Mouse (Mus musculus): ENCODE data around the gene Ankrd24.
A peak's percentile ranks its signal among the peaks of the same experiment; 100 is the strongest.
"Not testable (repeated sequence)": the region's sequence is repeated elsewhere in the genome, so short reads cannot be mapped to it uniquely, and the experiment has no call there.

The Ankrd24 gene

DNA sequence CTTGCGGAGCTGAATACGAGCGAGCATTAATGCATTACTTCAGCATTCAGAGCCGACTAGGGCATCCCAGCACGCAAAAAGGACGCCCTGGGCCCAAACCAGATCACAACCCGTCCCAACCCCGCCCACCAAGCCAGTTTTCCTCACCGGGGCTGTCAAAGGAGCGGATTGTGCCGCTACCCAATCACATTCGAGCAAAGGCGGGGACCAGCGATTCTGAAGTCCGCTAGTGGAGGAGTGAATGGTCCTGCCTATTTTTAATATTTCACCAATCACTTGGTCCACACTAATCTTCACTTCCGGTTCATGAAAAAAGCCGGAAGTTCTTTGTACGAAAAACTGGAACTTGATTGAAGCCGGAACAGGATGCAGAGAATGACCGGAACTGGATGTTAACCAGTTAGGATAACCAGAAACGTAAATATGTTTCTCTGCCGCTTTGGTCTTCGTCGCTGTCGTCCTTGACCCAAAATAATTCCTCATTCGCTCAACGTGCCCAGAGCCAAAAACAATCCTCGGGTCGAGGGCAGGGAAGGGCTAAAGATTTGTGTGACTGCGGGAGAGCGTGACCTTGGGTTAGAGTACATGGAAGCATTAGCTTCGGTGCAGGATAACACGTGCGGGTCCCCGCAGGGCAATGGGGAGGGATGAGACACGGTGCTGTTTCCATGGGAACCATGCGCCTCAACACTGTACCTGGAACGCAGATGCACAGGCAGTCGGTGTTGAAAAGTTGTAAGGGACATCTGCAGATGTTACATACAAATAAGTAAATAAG is 22.2 kb upstream of the Ankrd24 start, which contains the start of gene BC025920:
Gene BC025920, plus strand, starts transcription at position 297 of the 778 bp plus-strand sequence.
- DNase-seq (ENCODE audit: low spot score), result peak; percentile 81

DNA sequence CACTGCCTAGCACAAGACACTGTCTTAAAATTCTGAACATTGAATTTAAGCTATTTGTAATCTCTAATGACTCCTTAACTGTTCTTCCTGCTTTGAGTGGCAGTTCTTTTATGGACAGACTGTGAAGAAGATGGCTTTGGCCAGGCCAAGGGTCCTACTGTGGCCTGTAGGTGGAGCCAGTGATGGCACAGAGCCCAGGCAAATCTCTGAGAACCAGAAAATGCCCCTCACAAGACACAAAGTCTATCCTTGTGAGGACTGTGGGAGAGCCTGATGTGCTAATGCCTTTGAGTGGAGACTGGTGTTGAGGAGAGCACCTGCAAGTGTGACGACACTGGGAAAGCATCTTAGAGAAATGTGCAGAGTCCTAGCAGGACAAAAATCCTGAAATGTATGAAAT is 20.0 kb upstream of the Ankrd24 start:
- no peak for DNase-seq (ENCODE audit: low spot score)

DNA sequence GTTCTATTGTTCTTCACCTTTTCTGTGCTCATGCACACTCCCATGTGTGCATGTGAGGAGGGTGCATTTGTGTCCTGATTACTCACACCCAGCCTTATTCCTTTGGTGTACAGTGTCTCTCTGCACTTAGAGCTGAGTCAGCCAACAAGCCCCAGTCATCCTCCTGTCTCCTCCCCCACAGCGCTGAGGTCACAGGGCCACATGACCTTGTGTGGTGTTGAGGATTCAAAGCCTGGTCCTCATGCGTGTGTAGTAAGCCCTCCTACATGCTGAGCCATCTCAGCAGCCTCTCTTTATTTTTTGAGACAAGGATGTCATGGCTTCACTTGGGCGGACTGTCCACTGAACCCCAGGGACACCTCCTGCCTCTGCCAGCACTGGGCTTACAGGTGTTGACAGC is 15.6 kb upstream of the Ankrd24 start:
- no peak for DNase-seq (ENCODE audit: low spot score)

DNA sequence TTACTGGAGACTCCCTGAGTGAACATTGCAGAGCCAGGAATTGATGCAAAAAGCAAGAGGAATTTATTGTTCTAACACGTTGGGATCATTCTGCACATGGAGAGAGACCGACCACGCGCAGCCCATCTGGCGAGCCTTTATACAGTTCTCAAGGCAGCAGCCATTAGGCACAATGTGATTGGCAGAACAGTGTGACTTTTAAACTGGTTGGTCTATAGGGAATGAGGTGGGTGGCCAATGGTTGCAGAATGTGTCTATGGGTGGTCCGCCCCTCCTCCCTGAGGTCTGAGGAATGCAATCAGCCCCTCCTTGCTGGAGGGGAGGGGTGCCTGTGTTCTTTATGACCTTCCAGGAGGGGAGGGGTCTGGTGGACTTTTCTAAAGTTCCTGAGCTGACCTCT is 12.9 kb upstream of the Ankrd24 start:
- DNase-seq (ENCODE audit: low spot score), result no peak

DNA sequence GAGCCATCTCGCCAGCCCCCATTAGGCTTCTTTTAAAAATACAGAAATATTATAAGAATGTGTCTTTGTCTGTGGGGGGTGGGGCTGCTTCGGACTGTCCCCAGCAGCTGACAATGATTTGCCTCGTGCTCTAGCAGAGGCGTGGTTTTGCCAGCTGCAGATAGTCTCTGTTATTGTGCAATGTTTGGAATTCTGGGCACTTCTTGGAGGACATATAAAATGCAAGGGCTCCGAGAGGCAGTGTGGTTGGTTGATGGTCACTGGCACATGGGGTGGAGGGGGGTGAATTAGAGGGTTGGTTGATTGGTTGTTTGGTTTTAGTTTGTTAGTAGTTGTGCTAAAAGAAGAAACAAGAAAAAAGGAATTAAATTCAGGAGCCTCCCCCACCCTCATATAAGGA is 8.4 kb upstream of the Ankrd24 start:
- DNase-seq (ENCODE audit: low spot score), result no peak

DNA sequence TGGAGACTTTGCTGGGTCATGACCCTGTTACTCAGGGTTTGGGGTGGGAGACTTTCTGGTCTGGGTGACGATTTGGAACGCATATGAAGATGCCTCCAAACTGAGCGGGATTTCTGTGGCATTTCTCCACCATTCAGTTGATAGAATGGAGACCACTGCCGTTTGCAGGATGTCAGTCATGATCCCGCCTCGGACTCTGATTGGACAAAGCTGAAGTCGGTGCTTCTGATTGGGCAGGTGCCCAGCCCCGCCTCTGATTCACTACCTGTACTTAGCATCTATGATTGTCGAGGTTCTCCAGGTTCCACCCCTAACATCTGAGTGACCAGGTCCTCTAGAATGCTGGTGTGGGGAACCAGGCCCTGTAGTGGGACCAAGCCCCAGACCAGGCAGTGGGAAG is 7.6 kb upstream of the Ankrd24 start:
- DNase-seq (ENCODE audit: low spot score), result no peak

DNA sequence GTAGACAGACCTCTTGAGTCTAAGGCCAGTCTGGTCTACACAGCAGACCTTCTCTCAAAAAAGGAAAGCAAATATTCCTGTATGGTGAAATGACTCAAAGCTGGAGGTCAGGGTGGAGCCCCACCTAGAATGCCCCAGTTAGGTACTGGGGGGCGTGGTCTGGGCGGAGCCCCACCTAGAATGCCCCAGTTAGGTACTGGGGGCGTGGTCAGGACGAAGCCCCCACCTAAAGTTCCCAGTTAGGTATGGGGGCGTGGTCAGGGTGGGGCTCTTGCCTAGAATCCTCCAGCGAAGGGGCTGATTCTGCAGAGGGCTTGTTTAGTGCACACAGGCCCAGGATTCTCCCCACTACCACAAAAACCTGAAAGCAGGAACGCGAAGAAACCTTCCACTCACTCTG is 4.9 kb upstream of the Ankrd24 start:
- no peak for DNase-seq (ENCODE audit: low spot score)

DNA sequence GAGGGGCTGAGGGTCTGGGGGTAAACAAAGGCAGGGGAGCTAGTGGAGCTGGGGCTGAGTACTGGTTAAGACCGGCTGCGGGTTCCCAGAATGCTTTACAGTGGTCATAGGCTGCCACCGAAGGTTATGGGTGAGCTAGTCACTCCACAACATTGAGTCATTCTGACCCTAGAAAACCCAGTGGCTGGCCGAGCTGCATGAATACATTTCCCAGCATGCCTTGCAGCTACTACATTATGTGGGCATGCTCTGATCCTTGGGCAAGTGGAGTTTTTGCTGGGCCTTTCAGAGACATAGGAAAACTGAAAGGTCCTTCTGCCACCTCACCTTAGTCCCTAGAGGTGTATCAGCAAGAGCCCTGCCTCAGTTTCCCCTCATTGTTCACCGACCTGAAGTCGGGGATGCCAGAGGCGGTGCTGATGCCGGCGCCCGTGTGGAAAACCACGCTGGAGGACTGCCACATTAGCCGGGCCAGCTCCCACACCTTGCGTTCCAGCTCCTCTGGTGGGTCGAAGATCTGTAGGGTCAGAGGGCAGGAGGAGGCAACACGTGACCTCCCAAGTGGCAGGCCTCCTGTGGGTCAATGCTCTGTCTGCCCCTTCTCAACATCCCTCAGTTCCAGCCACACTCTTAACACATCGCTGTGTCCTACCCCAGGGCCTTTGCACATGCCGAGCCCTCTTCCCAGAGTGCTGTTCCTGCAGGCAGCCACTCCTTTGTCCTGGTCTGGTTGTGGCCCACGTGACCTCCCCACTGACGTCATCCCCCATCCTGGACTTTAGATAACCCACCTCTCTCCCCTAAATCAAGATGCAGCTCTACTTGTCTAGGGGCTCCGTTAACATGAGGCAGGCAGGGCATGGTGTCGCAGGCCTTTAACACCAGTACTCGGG is 2.0 kb upstream of the Ankrd24 start:
- no peak for DNase-seq (ENCODE audit: low spot score)

DNA sequence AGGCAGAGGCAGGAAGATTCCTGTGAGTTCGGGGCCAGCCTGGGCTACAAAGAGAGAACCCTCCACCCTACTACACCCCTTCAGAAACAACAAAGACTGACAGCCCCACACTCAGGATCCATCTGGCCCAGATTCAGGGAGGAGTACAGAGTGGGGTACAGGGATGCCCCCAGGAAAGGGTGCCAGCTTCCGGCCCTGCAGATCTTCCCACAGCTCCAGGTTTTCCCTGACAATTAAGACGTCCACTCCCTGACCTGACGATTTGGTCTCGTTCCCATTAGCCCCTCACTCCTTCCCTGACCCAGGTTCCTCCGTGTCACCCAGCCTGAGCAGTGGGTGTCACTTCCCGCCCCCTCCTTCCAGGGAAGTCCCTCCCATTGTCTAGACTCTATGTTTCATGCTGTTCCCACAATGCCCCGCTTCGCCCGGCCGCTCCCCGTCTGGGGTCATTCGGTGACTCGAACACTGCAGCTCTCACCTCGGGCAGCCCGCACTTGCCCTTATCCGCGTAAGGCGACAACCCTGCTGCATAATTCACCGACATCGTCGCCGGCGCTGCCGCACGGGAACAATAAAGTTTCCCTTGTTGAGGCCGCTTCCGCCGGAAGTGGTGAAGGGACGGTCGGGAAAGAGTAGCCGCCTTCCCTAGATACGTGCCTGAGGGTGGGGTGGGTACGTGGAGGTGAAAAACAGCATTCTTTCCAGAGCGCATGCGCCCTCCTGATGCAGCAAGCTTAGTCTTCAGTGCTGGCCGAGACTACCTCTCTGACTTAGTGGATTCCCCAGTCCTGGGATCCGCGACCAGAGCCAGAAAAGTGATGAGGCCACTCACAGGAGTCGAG is 1.1 kb upstream of the Ankrd24 start, which contains the start of gene Sirt6:
Gene Sirt6, minus strand, starts transcription at position 804 of the 842 bp plus-strand sequence.
- DNase-seq (ENCODE audit: low spot score), result peak; percentile 74

DNA sequence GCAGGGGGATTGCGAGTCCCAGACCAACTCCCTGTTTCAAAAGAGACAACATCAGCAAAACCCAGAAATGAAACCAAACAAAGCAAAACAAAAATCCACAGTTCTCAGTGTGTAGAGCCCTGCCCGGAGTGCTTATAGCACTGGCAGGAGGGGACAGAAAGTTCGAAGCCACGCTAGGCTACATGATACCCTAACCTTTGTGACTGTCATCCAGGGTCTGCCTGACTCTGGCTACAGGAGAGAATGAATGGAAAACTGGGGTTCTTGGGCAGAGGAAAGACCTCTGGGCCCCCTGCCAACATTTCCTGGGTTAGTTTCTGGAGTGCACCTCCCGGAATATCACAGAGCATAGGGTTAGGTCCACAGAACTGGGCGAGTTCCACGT is 512 bp upstream of the Ankrd24 start:
- DNase-seq (ENCODE audit: low spot score), result no peak

DNA sequence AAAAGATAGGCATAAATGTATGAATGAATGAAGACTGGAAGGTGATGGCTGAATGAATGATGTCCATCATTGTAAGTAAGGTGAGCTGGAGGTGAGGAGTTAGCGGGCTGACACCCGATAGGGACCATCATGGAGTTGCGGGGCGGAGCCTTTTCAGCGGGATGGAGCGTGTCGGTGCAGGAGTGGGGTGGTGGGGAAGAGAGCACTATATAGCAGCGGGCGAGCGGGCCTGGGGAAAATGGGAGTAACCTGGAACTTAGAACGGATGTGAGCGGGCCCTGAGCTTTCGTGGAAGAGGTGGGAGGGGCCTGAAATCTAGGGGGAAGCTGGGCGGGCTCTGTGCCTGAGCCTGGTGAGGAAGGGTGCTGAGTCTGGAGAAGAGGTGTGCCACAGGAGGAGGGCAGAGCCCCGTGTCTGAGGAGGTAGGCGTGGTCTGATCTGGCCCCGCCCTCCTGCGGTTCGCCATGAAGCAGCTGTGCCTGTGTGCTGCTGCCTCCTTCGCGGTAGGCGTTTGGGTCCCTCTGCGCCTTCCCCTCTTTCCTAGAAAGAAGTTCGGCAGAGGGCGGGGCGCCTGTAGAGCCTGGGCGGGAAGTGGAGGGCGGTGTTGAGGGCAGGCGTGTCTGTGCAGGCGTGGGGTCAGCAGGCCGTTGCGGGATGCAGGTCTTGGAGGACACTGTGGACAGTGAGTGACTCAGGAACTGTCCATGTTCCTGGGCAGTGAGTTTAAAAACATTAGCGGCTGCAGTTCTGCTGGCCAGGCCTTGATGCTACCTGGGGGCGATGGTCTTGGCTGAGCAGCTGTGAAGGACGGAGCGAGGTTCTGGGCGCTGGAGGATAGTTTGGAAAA is 5.1 kb downstream of the Ankrd24 start:
- no peak for DNase-seq (ENCODE audit: low spot score)

DNA sequence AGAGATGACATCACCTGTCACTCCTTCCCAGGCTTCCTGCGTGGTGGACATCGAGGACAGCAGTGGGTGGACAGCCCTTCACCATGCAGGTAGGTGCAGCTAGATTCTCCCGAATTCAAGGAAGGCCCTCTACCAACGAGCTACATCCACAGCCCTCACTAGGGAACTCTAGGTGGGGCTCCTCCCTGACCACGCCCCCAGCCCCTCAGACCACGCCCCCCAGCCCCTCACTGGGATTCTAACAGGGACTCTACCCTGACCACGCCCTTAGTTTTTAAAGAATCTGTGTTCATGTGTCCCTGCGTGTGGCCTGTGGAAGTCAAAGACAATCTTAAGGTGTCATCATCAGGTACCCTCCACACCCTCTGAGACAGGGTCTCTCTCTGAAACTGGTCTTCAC is 8.0 kb downstream of the Ankrd24 start:
- DNase-seq (ENCODE audit: low spot score), result no peak

DNA sequence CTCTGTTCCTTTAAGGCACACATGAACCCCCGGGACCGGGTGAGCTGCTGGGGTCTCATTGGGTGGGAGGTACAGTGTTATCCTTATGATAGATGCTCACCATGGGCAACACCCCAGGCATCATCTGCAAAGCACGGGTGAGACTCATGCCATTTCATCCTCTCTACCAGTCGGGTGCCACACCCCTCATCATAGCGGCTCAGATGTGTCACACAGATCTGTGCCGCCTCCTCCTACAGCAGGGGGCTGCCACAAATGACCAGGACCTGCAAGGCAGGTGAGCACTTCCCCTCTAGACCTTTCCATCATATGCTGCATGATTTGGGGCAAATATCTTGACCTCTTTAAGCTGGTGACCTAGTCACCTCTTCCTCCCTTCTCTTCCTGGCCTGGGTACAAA is 9.8 kb downstream of the Ankrd24 start:
- DNase-seq (ENCODE audit: low spot score), result no peak

DNA sequence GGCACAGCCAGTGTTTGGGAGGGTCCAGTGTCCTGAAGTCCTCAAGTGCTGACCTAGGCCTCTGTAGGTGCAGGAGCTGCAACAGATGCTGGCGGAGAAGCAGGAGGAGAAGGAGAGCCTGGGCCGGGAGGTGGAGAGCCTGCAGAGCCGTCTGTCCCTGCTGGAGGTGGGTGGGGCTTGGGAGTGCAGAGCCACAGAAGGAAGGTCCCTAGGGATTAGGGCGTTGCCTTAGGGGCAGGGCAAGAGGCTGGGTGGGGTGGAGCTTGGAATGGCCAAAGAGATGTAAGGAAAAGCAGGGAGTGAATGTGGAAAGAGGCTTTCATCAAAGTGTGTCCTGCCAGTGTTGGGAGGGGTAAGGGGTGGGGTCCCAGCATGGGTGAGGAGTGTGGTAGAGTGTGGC is 12.5 kb downstream of the Ankrd24 start:
- not testable (repeated sequence) for DNase-seq (ENCODE audit: low spot score)

DNA sequence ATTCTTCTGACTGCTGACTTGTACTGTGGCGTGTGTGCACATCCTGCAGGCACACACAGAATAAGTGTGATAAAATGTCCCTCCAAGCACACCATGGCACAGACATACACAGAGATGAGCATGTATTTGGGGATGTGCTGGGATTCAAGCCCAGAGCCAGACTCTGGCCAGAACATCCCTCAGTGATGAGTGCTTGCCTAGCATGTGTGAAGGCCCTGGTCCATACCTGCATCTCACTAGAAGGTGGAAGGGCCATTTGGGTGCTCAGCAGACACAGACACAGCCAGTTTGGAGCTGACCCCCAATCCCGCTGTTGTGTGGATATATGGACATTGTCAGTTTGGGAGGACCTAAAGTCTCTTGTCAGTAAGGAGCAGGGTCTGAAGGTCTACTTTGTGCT is 13.2 kb downstream of the Ankrd24 start:
- no peak for DNase-seq (ENCODE audit: low spot score)

DNA sequence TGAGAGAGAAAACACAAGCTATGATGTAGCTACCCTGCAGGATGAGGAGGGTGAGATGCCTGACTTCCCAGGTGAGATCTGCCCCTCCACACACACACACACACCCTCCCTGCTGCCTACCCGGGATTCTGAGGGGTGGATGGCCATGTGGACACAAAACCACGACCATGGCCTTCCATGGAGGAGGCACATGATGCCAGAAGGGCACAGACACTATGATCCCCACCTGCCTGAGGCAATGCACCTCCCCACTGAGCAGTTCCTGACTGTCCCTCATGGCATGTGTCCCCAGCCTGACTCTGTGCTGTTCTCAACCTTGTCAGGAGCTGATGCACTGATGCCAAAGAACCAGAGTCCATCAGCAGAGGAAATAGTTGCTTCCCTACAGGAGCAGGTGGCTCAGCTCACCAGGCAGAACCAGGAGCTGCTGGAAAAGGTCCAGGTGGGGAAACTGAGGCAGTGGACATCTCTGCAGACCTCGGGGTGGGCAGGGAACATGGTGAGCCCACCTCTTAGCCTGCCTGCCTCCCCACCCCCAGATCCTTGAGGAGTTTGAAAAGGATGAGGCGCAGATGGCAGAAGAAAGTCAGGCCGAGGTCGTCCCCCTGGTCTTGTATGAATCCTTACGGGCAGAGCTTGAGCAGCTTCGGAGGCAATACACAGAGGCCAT is 13.8 kb downstream of the Ankrd24 start:
- DNase-seq (ENCODE audit: low spot score), result no peak

DNA sequence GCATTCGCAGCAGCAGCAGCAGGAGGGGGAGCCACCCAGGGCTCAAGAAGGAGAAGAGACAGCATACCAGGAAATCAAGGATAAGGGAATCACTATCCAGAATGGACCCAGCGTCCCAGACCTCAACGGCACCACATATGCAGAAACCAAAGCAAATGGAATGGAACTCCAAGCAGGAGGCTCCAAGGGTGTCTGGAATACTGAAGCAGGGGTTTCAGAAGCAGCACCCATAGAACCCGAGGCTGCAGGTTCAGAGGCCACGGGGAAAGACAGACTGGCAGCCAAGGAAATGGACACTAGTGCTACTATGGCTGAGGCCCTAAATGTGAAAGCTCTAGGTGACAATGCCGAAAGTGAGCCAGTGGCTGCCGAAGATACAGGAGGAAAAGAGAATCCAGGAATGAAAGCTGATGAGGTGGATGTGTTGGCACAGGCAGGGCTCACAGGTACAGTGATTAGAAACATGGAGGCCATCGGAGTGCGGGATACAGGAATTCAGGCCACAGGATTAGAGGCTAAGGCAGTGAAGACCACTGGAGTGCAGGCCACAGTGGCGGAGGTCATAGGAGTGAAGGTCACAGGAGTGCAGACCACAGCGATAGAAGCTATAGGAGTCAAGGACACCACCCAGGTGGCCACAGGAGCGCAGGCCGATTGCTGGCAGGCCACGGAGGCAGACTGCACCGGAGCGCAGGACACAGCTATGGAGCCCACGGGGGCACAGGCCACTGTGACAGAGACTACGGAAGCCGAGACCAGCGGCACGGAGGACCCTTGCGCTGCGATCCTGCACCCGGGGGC is 14.5 kb downstream of the Ankrd24 start:
- DNase-seq (ENCODE audit: low spot score), result no peak

DNA sequence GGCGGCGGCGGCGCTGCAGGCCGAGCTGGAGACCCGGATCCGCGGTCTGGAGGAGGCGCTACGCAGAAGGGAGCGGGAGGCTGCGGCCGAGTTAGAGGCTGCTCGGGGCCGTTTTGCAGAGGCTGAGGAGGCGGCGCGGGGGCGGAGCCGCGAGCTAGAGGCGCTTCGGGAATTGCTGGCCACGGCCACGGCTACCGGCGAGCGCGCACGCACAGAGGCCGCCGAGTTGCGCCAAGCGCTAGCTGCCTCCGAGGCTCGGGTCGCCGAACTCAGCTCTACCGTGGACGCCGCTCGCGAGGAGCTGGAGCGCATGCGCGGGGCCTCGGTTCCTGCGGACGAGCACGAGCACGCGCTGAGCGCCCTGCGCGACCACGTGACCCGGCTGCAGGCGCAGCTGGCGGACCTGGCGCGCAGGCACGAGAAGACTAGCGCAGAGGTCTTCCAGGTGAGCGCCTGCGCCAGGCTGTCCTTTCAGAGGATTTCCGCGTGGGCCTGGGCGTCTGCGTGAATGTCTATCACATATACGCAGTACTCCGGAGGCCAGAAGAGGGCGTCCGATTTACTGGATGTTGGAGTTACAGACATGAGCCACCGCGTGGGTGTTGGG is 15.2 kb downstream of the Ankrd24 start:
- peak; percentile 85 for DNase-seq (ENCODE audit: low spot score)

DNA sequence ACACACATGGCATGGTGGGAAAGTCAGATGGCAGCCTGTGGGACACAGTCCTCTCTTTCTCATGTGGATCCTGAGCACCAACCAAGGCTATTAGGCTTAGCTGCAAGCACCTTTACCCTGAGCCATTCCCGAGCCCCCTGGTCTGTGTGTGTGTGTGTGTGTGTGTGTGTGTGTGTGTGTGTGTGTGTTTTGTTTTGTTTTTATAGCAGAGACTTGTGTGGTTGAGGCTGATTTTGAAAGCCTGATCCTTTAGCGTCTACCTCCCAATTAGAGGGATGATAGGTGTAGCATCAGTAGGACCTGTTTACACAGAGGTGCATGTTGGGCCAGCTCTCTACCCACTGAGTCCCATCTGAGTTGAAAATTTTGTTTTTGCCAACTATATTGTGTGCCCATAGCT is 15.8 kb downstream of the Ankrd24 start:
- DNase-seq (ENCODE audit: low spot score), result no peak

DNA sequence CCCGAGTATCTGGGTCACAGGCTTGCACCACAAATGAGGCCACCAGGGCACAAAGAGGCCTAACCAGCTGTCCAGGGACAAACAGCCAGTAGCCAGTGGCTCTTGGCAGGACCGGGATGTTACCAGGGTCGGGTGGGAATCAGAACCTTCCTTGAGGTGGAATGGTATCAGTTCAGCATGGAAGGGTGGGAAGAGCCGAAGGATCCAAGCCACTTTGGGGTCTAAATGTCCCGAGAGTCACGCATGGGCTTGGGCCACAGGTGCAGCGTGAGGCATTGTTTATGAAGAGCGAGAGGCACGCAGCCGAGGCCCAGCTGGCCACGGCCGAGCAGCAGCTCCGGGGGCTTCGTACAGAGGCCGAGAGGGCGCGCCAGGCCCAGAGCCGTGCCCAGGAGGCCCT is 16.4 kb downstream of the Ankrd24 start:
- DNase-seq (ENCODE audit: low spot score), result no peak

Data from urinary bladder, postnatal 10 days (tissue).